Mouse (Mus musculus) heart, adult 2 months (tissue): ENCODE measurements around the gene Fam217a.

Experiments used
- CTCF ChIP-seq: fragments of 200-600 bp; IDR thresholded peaks from 2 replicates; pipeline ENCODE4 v1.8.1; 2022; ENCODE audit warnings: antibody characterized with exemption, mild to moderate bottlenecking, moderate library complexity
- EP300 ChIP-seq: fragments of 200-500 bp; IDR thresholded peaks from 2 replicates; pipeline ENCODE4 v1.6.1; 2011; ENCODE audit warnings: low read depth, low read length, control low read depth; ENCODE audit not compliant: insufficient read depth

- TF ChIP-seq EP300 = no peak
- no peak for TF ChIP-seq CTCF
Measured at GRCm38 (mm10) chr13:34963511-34964397, 39.6 kb upstream of the Fam217a start, which contains the start of gene Eci3.
